Mouse (Mus musculus): ENCODE measurements around the gene Nudt16l1. TPM values are rescaled to one million over a fixed set of nuclear protein-coding genes. Genes with fewer than 3 reads are reported as not detected.

Gene Nudt16l1
- total RNA-seq (2023) = 10 to 100 TPM; 55.9 to 61.6 TPM

GRCm38 (mm10) chr16:4938461-4938860 lies at the start of gene Nudt16l1:
Nudt16l1 (plus strand) TSS chr16:4938761.

GRCm38 (mm10) chr16:4963797-4964709 lies 25.5 kb downstream of the Nudt16l1 start, which contains the start of gene Anks3:
Anks3 (minus strand) TSS chr16:4964205.

Other genes with a start within 250 kb of the Nudt16l1 start
- 1 to 10 TPM; 3.0 to 3.2 TPM for gene Nmral1, start 219.4 kb upstream of the Nudt16l1 start, total RNA-seq (2023)
- gene Hmox2, start 212.4 kb upstream of the Nudt16l1 start, total RNA-seq (2023) = 10 to 100 TPM; 38.4 to 43.3 TPM
- gene Cdip1, start 148.5 kb upstream of the Nudt16l1 start, total RNA-seq (2023) = 10 to 100 TPM; 43.9 to 46.7 TPM
- not detected for gene 4930562C15Rik, start 103.3 kb upstream of the Nudt16l1 start, total RNA-seq (2023)
- gene Ubald1, start 58.4 kb upstream of the Nudt16l1 start, total RNA-seq (2023) = 100 to 1,000 TPM; 139 to 150 TPM
- gene Mgrn1, start 52.5 kb upstream of the Nudt16l1 start, total RNA-seq (2023) = 10 to 100 TPM; 62.5 to 70.5 TPM
- 10 to 100 TPM; 62.4 to 77.5 TPM for gene Anks3, start 25.4 kb downstream of the Nudt16l1 start, total RNA-seq (2023)
- gene Sept12, start 59.1 kb downstream of the Nudt16l1 start, total RNA-seq (2023) = not detected
- gene Smim22, start 68.5 kb downstream of the Nudt16l1 start, total RNA-seq (2023) = not detected
- 10 to 100 TPM; 11.3 to 17.4 TPM for gene Rogdi, start 74.8 kb downstream of the Nudt16l1 start, total RNA-seq (2023)
- 100 to 1,000 TPM; 113 to 114 TPM for gene Glyr1, start 111.1 kb downstream of the Nudt16l1 start, total RNA-seq (2023)
- 100 to 1,000 TPM in 1 of 2 experiments, 10 to 100 TPM in 1; 98.8 to 105 TPM for gene Ubn1, start 111.3 kb downstream of the Nudt16l1 start, total RNA-seq (2023)
- not detected for gene Ppl, start 193.7 kb downstream of the Nudt16l1 start, total RNA-seq (2023)
- gene Sec14l5, start 208.3 kb downstream of the Nudt16l1 start, total RNA-seq (2023) = not detected